Mouse (Mus musculus) T-cell, adult 2 months (primary cell): Measurements from ENCODE around the gene Efcab6.

Source experiments
- DNase-seq: peaks from one replicate; pipeline ENCODE4 v3.0.0; 2022; ENCODE audit warnings: low spot score

Efcab6 gene

DNA sequence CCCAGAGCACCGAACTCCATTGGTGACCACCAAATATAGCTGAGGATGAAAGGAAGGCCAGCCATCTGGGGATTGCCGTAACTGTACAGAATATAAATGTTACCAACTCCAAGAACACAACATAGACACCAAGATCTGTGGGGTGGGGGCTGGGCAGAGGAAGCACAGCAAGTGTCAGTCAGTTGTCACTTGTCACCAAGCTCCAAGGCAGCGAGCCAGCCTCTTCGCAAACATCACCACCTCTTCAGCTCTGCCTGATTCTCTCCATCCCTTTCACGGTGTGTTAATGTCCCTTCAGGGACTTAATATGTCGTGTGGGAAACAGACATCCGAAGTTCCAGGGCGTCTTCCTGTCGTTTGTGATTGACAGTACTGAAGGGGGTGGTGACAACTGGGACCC is 93.0 kb downstream of the Efcab6 start:
- DNase-seq: no peak

DNA sequence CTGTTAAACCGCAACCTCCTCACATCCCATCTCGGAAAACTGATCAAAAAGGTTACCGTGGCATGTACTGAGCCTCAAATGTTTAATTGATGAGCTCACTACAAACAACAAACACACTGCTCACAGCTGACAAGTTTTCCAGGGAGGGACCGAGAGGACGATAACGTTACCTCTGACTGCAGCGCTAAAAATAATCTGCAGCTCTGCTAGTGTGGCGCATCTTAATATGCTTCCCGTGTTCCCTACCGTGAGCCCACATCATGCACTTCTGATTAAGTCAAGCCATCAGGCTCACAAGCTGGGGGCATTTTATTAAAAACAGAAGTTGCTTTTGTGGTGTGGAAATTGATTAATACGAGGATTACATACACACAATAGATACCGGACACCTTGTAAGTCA is 97.4 kb downstream of the Efcab6 start:
- no peak for DNase-seq

GRCm38 (mm10) chr15:83965126-83965525 is 100.1 kb downstream of the Efcab6 start:
- no peak for DNase-seq

DNA sequence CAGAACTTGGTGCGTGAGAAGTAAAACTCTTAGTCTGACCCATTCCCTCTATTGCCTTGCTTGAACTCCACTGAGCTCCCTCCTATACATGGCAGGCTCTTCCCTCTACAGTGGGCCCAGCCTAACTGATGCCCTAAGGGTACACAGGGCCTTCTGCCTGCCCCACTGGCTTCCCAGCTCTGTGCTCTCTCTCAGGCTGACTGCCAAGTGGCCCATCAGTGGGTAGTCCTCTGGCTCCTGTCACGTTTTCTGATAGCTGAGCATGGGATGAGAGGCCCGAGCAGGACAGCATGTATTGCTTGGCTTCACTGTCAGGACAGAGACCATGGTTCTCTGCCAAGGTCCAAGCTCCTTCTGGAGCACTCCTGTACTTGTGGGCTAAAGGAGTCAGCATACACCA is 106.8 kb downstream of the Efcab6 start:
- no peak for DNase-seq

GRCm38 (mm10) chr15:83956996-83957395 is 108.2 kb downstream of the Efcab6 start:
- no peak for DNase-seq

GRCm38 (mm10) chr15:83955948-83956707 is 109.1 kb downstream of the Efcab6 start:
- DNase-seq: no peak

DNA sequence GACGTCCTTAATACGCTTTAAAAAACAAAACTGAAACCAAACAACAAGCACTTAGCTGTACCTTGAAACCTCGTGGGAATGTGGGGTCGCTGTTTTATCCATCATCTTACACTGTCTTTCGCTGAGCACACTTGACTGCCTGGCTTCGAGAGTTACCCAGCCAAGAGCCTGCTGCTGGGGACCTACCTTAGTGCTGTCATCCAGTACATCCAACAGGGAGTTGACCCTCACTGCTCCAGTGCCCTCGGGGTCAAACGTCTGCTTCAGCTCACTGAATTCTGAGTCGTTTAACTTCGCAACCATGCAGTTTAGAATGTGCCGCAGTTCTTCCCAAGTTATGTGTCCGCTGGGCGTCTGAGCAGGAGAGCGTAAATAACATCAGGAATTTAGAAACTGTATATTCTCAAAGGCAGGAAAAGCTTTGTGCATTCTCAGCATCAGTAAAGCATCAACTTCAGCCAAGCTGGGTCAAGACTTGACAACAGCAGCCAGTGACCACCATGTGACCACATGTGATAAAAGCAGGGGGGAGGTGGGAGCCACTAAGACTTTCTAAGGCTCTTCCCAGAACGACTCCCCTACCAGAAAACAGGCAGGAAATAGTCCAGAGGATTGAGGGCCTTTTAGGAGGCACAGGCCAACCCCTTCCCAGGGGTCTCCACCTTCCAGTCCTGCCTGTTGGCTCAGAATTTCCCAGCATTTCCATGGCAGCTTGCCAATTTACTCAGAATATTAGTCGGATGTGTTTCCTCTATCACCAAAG is 115.3 kb downstream of the Efcab6 start:
- DNase-seq: no peak

DNA sequence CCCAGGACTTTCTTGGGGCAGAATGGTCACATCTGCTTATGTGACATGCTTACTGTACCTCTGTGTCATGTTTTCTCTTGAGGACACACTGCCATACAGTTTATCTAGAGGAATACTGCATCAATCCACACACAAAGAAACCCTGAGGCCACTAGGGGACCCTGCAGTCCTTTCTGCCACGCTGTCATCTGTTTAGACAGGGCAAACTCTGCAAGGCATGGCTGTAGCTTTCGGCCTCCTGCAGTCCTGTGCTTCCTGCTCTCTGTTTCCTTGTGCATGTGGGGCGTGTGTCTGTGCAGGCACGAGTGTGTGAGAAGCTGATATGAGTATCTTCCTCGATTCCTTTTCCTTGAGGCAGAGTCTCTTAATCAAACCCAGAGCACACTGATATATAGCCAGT is 125.5 kb downstream of the Efcab6 start:
- DNase-seq: no peak

DNA sequence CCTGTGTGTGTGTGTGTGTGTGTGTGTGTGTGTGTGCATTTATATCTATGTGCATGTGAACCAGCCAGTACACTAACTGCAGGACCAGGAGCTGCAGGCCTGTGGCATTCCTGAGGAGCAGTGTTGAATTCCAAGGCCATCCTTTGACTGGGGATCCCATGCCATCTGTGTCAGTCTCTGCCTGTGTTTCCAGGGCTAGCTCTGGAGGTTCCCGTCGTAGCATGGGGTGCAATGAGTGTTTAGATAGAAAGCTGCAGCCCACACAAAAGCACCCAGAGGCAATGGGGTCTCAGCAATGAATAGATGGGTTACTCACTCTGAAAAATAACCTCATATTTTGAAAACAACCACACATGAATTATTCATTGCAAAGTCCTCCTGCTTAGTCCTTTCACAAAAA is 126.7 kb downstream of the Efcab6 start:
- DNase-seq: no peak

DNA sequence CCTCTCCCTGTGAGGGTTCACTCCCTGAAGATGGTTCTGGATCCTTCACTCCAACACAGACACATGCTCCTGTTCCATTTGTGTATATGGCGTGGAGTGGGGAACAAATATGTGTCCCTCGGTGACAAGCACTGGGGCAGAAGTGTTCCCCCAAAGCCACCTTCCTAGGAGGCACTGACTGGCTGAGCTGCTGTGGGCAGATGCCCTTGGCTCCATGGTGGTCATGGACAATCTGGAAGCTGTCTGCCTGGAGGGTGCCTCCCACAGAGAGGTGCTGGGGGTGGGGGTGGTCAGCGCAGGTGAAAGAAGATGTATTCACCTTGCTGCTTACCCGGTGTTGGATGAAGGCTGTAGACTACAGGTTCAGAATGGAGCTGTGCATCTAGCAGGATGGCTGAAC is 128.7 kb downstream of the Efcab6 start:
- DNase-seq: no peak

GRCm38 (mm10) chr15:83934816-83935215 is 130.4 kb downstream of the Efcab6 start:
- DNase-seq: no peak

DNA sequence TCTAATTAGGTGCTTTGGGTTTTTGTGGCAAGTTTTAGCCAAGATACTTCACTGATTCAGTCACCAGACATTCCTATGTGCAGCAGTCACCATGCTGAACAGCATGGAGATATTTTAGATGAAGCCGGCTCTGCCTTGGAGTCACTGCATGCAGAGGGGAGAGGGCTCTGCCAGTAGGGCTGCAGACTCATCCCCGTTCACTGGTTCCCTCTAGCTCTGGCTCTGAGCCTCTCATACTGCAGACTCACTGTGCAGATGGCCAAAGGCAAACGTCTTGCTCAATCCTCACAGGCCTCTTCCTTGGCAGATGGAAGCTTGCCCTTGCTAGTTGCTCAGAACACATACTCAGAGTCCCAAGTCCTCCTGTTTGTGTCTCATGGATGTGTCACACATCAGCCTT is 139.8 kb downstream of the Efcab6 start:
- no peak for DNase-seq

DNA sequence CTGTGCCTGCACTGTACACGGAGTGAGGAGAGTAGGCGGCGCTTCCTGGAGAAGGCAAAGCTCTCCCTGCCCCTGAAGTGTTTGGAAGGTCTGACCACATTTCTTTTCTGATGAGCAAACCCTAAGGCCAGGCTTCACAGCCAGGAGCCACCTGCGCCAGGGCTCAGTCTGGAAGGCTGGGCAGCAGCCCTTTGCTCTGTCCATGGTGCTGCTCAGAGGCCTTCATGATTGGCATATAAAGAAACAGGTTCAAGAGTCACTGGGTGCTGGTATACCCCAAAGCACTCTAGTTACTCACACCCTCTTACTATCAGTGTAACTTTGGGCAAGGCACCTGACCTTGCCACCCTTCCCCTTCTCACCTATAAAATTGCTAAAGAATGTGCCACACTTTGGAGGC is 140.5 kb downstream of the Efcab6 start:
- no peak for DNase-seq

DNA sequence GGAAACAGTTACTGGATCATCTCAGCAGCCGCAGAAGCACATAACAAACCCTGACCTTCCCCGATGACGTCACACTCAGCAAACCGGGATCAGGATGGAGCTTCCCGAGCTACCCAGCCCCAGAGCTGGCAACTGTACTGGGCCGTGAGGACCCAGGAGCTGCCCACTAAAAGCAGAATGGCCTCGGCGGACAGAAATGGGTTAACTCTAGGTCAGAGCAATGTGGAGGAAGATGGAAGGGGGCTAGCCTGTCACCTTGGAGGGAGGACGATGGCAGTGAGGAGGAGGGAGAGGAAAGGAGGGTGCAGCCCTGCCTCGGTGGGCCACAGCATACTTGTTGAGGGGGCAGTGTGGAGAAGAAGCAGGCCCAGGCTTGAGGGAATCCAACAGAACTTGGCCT is 149.8 kb downstream of the Efcab6 start:
- DNase-seq: no peak

GRCm38 (mm10) chr15:83913028-83913714 is 152.0 kb downstream of the Efcab6 start:
- no peak for DNase-seq

DNA sequence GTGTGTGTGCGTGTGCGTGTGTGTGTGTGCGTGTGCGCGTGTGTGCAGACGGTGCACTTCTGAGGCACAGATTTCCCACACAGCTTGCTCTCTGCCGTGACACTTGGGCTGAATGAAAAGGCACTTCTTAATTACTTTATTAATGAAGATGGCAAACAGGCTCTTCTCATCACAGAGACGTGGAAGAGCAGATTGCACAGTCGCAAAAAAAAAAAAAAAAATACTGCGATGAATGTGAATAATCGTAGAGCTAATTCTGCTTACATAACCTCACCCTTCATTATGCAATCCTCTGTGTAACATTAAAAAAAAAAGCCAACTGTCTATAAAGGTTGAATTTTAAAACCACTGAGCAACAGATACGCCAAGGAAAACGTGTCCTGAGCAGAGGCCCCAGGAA is 158.7 kb downstream of the Efcab6 start:
- DNase-seq: no peak

GRCm38 (mm10) chr15:83897286-83897685 is 167.9 kb downstream of the Efcab6 start:
- DNase-seq: no peak

- DNase-seq: no peak
Measured at GRCm38 (mm10) chr15:83896011-83896410, 169.2 kb downstream of the Efcab6 start.

GRCm38 (mm10) chr15:83894261-83894660 is 170.9 kb downstream of the Efcab6 start:
- no peak for DNase-seq

DNA sequence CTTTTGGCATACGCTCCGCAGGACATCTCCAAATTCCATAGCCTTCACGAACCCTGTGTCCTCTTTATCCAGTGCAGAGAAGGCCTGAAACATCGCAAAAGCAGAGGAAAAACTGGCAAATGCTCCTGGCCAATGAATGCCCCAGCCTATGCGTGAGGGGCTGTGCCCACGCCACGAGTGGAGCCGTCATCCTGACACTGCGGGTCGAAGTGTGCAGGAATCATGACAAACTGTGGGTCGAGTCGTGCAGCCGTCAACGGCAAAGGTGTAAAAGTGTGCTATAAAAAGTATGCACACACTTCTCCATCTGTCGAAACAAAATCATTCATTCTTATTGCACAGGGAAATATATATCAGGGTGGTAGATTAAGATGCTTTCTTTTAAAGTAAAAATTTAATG is 172.3 kb downstream of the Efcab6 start:
- DNase-seq: no peak

GRCm38 (mm10) chr15:83884291-83884690 is 180.9 kb downstream of the Efcab6 start:
- DNase-seq: no peak

GRCm38 (mm10) chr15:83883821-83884220 is 181.4 kb downstream of the Efcab6 start:
- no peak for DNase-seq

DNA sequence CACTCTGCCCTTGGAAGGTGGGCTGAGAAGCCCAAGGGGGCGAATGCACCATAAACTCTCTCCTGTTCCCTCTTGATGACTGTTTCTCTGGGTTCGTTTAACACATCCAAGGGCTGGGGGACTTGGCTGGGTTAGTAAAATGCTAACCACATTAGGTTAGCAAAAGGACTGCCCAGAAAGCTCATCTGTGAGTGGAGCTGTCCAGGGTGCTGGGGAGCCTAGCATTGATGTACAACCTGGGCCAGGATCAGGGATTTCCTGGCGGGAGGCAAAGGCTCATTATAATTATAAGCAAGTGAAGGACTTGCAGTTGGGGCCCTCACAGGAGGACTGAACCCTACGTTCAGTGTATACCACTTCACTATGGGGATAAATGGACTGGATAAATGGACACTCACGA is 185.3 kb downstream of the Efcab6 start:
- no peak for DNase-seq
